Mouse (Mus musculus): ENCODE measurements around the gene Cep128. TPM values are rescaled to one million over a fixed set of nuclear protein-coding genes. Genes with fewer than 3 reads are reported as not detected.

Cep128 gene
- total and polyA plus RNA-seq, 3 experiments = 12.7 to 40.1 (median 23.3) TPM

DNA sequence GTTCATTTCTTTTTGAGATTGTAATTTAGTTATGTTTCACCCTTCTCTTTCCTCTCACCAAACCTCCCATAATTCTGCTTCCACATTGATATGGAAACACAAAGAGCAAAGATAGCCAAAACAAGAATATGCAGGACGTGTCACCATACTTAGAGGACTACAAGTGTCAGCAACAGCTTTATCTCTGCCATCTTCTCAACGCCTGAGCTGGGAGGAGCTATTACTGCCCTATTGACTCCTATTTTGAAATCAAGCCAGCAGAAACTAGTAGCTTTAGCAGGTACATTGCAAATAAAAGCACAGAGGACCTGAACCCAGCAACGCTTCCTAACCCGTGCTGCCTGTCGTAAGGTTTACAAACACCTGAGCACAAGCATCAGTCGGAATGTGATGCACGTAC, 127.9 kb downstream of the Cep128 start:
- H3K9me3 ChIP-seq (replicated peaks; ENCODE audit: insufficient read depth, low read length) = no peaks in the 10 kb centered on the region
- H3K27me3 ChIP-seq (ENCODE audit: control insufficient read depth in 1 of 2, insufficient read depth in 2 of 2, low read length in 2 of 2) = no peaks in the 10 kb centered on the region
- no peak overlapping the region for H3K9ac ChIP-seq (ENCODE audit: control insufficient read depth, low read depth, low read length, poor library complexity, severe bottlenecking)
- no peaks in the 10 kb centered on the region for H3K79me2 ChIP-seq (ENCODE audit: control insufficient read depth, insufficient read depth, low read length, poor library complexity)
- no peak overlapping the region for H3K4me3 ChIP-seq (ENCODE audit: control insufficient read depth in 1 of 2, insufficient read depth in 1 of 2, low read depth in 2 of 2, low read length in 2 of 2)
- H3K4me1 ChIP-seq (ENCODE audit: control insufficient read depth in 1 of 2, insufficient read depth in 2 of 2, low read length in 2 of 2) = 0 out of 4 replicates have a peak, but pooled peaks cover 0 to 3% of the 10 kb centered on the region in 2 experiments
- TF ChIP-seq MAZ (IDR thresholded peaks at IDR 0.05; ENCODE audit: low read depth, low read length) (no peak), CHD2 (IDR thresholded peaks at IDR 0.05; ENCODE audit: low read length) (no peak), EP300 (IDR thresholded peaks at IDR 0.05; ENCODE audit: low read depth in 1 of 2, low read length in 2 of 2) (no peak), GATA1 (IDR thresholded peaks at IDR 0.05; ENCODE audit: low read depth, low read length) (0 out of 2 replicates have a peak, but pooled peaks have one; percentile 26), USF2 (IDR thresholded peaks at IDR 0.05; ENCODE audit: borderline replicate concordance in 1 of 2, insufficient read depth in 1 of 2, low read depth in 1 of 2, low read length in 2 of 2) (no peak), POLR2AphosphoS5 (IDR thresholded peaks at IDR 0.05; ENCODE audit: borderline replicate concordance, low read depth, low read length) (no peak)
- no peak overlapping the region for H3K27ac ChIP-seq (ENCODE audit: control insufficient read depth, low read depth, low read length)
- DNase-seq (ENCODE audit: low read depth, low spot score) = peak; percentile 16
- peaks cover 0 to 4% of the 10 kb centered on the region in 2 experiments; a peak in 2 of 4 replicates for H3K36me3 ChIP-seq (ENCODE audit: control insufficient read depth in 1 of 2, insufficient read depth in 2 of 2, low read length in 2 of 2)

DNA sequence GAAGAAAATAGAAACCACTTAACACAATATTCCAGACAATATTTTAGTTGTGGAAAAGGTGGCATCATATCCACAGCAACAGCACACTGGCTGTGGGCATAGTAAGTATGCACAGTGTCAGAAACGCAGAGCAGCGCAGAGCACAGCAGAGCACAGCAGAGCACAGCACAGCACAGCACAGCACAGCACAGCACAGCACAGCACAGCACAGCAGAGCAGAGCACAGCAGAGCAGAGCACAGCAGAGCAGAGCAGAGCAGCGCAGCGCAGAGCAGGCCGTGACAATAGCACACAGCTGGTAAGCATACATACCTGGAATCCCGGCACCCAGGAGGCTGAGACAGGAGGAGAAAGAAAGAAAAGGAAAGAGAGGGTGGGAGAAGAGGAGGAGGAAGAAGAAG, 129.4 kb downstream of the Cep128 start:
- TF ChIP-seq TBP (IDR thresholded peaks at IDR 0.05; ENCODE audit: low read depth, low read length) = no peak
- TF ChIP-seq KAT2A (conservative IDR thresholded peaks at IDR 0.05; ENCODE audit: low read depth, low read length) = no peak
- no peak for TF ChIP-seq CHD1 (IDR thresholded peaks at IDR 0.05; ENCODE audit: low read depth, low read length)
- TF ChIP-seq CTCF (IDR thresholded peaks at IDR 0.05 in 2 of 3, conservative IDR thresholded peaks at IDR 0.05 in 1 of 3; ENCODE audit: control insufficient read depth in 1 of 3, insufficient read depth in 1 of 3, low read depth in 2 of 3, low read length in 3 of 3, poor library complexity in 1 of 3, severe bottlenecking in 1 of 3) = no peak
- TF ChIP-seq RCOR1 (IDR thresholded peaks at IDR 0.05; ENCODE audit: low read depth, low read length) = no peak
- TF ChIP-seq POLR2AphosphoS5 (IDR thresholded peaks at IDR 0.05; ENCODE audit: borderline replicate concordance, low read depth, low read length) = no peak
- no peak for TF ChIP-seq ZMIZ1 (IDR thresholded peaks at IDR 0.05; ENCODE audit: low read depth, low read length)
- TF ChIP-seq MXI1 (IDR thresholded peaks at IDR 0.05; ENCODE audit: low read depth, low read length) = no peak
- no peak for TF ChIP-seq TCF12 (IDR thresholded peaks at IDR 0.05; ENCODE audit: low read depth, low read length)
- H3K9me3 ChIP-seq (replicated peaks; ENCODE audit: insufficient read depth, low read length) = no peaks in the 10 kb centered on the region
- no peak overlapping the region for H3K4me3 ChIP-seq (ENCODE audit: control insufficient read depth in 1 of 2, insufficient read depth in 1 of 2, low read depth in 2 of 2, low read length in 2 of 2)
- peaks cover 0 to 4% of the 10 kb centered on the region in 2 experiments; a peak in 2 of 4 replicates for H3K36me3 ChIP-seq (ENCODE audit: control insufficient read depth in 1 of 2, insufficient read depth in 2 of 2, low read length in 2 of 2)
- no peak for DNase-seq (ENCODE audit: low read depth, low spot score)
- no peaks in the 10 kb centered on the region for H3K27me3 ChIP-seq (ENCODE audit: control insufficient read depth in 1 of 2, insufficient read depth in 2 of 2, low read length in 2 of 2)
- no peaks in the 10 kb centered on the region for H3K79me2 ChIP-seq (ENCODE audit: control insufficient read depth, insufficient read depth, low read length, poor library complexity)
- H3K4me1 ChIP-seq (ENCODE audit: control insufficient read depth in 1 of 2, insufficient read depth in 2 of 2, low read length in 2 of 2) = 0 out of 4 replicates have a peak, but pooled peaks cover 0 to 3% of the 10 kb centered on the region in 2 experiments
- H3K9ac ChIP-seq (ENCODE audit: control insufficient read depth, low read depth, low read length, poor library complexity, severe bottlenecking) = no peak overlapping the region
- no peak overlapping the region for H3K27ac ChIP-seq (ENCODE audit: control insufficient read depth, low read depth, low read length)

DNA sequence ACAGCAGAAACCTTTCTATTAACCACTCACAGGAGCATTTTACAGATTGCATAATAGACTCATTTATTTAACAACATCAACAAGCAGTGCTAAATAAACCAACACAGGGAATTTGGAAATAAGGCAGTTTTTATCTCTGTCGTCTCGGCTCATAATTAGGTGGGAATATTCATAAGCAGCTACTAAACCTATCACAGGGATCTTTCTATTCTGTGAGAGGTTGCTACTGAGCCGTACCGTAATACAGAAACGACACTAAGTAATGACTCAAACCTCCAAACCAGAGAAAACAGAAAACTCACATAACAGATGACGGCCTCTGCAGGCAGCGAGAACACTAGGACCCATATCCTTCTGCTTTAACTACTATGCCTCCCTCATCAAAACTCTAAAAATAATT, 163.6 kb downstream of the Cep128 start:
- no peaks in the 10 kb centered on the region for H3K79me2 ChIP-seq (ENCODE audit: control insufficient read depth, insufficient read depth, low read length, poor library complexity)
- H3K27ac ChIP-seq (ENCODE audit: control insufficient read depth, low read depth, low read length) = no peak overlapping the region
- no peaks in the 10 kb centered on the region for H3K27me3 ChIP-seq (ENCODE audit: control insufficient read depth in 1 of 2, insufficient read depth in 2 of 2, low read length in 2 of 2)
- H3K4me1 ChIP-seq (ENCODE audit: control insufficient read depth in 1 of 2, insufficient read depth in 2 of 2, low read length in 2 of 2) = no peaks in the 10 kb centered on the region
- H3K36me3 ChIP-seq (ENCODE audit: control insufficient read depth in 1 of 2, insufficient read depth in 2 of 2, low read length in 2 of 2) = peaks cover 0 to 2% of the 10 kb centered on the region in 2 experiments; a peak in 1 of 4 replicates
- TF ChIP-seq NELFE (IDR thresholded peaks at IDR 0.05; ENCODE audit: low read depth, low read length) (no peak), E2F4 (IDR thresholded peaks at IDR 0.05; ENCODE audit: borderline replicate concordance, low read depth, low read length) (no peak), POLR2AphosphoS5 (IDR thresholded peaks at IDR 0.05; ENCODE audit: borderline replicate concordance, low read depth, low read length) (no peak), HCFC1 (IDR thresholded peaks at IDR 0.05; ENCODE audit: low read depth, low read length) (no peak), RCOR1 (IDR thresholded peaks at IDR 0.05; ENCODE audit: low read depth, low read length) (no peak), RAD21 (IDR thresholded peaks at IDR 0.05; ENCODE audit: low read depth, low read length) (no peak), MAZ (IDR thresholded peaks at IDR 0.05; ENCODE audit: low read depth, low read length) (no peak), JUND (IDR thresholded peaks at IDR 0.05; ENCODE audit: low read depth, low read length) (no peak), EP300 (IDR thresholded peaks at IDR 0.05; ENCODE audit: low read depth in 1 of 2, low read length in 2 of 2) (no peak), ETS1 (IDR thresholded peaks at IDR 0.05; ENCODE audit: low read depth, low read length) (no peak), BHLHE40 (IDR thresholded peaks at IDR 0.05; ENCODE audit: borderline replicate concordance, low read depth, low read length) (no peak), UBTF (IDR thresholded peaks at IDR 0.05; ENCODE audit: borderline replicate concordance, insufficient read depth, low read depth, low read length) (no peak), MYB (IDR thresholded peaks at IDR 0.05; ENCODE audit: low read depth, low read length) (no peak), SIN3A (IDR thresholded peaks at IDR 0.05; ENCODE audit: low read length) (no peak), ZNF384 (IDR thresholded peaks at IDR 0.05; ENCODE audit: low read depth, low read length) (no peak), POLR2A (IDR thresholded peaks at IDR 0.05; ENCODE audit: control insufficient read depth in 1 of 2, insufficient read depth in 1 of 2, low read depth in 1 of 2, low read length in 2 of 2, poor library complexity in 1 of 2) (no peak)
- no peak for DNase-seq (ENCODE audit: low read depth, low spot score)
- no peak overlapping the region for H3K9ac ChIP-seq (ENCODE audit: control insufficient read depth, low read depth, low read length, poor library complexity, severe bottlenecking)
- H3K4me3 ChIP-seq (ENCODE audit: control insufficient read depth in 1 of 2, insufficient read depth in 1 of 2, low read depth in 2 of 2, low read length in 2 of 2) = no peak overlapping the region
- no peaks in the 10 kb centered on the region for H3K9me3 ChIP-seq (replicated peaks; ENCODE audit: insufficient read depth, low read length)
